Mouse (Mus musculus) erythroblast, adult 5-6 weeks (primary cell): Measurements from ENCODE around the gene Akt2. TPM values are rescaled to one million over a fixed set of nuclear protein-coding genes. Genes with fewer than 3 reads are reported as not detected.
"Not testable (repeated sequence)": the region's sequence is repeated elsewhere in the genome, so short reads cannot be mapped to it uniquely, and the experiment has no call there.

Experiments
- ATAC-seq: replicated peaks from 2 replicates; pipeline ENCODE4 v1.8.0; 2016; ENCODE audit warnings: moderate number of reproducible peaks, mild to moderate bottlenecking, moderate TSS enrichment, inconsistent platforms; ENCODE audit not compliant: poor library complexity, low FRiP score, severe bottlenecking
- total RNA-seq, 2 experiments: library from RNA; stranded (forward) in 1 of 2; stranded (reverse) in 1 of 2; fragments of 150-400 nt in 1 of 2; fragments of 200-764, 138-1000 nt in 1 of 2; gene quantifications; 2 replicates each; pipeline versions ENCODE4 v1.2.3 to v1.2.4; 2015 to 2017; ENCODE audit warnings: low replicate concordance in 2 of 2

The Akt2 gene
- total RNA-seq, 2 experiments from 2014 or later = 22.7 to 51.2 TPM

DNA sequence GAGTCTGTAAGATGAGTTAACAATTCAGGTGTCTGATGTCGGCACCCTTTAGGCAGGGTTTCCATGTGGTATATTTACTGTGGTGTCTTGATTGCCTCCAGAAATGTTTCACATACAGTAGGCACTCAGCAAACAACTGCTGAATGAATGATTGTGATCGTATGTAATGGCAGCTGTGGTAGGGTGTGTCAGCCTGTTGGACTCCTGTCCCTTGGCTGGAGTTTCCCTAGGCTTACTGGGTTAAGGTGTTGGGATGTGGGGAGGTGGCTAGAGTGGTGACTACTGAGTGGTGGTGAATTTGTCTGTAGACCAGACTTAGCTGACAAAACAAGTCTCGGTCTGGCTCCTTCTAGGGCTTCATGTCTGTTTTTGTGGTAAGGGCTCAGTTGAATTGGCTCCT, 19.0 kb downstream of the Akt2 start:
- no peak for ATAC-seq

DNA sequence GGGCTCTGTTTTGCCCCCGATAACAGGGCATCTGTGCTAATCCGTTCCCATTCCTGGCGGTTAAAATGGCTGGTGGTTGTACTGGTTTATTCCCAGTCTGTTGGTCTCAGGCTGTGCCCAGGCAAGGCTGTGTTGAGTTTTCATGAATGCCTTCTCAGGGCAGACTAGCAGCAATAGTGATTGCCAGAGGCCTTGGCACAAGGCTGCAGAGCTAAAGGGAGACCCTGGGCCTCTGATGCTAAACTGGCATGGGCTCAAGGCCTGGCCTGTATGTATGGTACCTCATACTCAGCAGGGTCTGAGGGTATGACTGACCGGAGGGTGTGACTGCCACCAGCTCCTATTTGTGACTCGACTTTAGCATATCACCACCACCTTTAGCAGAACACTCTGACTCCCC, 19.5 kb downstream of the Akt2 start:
- no peak for ATAC-seq

DNA sequence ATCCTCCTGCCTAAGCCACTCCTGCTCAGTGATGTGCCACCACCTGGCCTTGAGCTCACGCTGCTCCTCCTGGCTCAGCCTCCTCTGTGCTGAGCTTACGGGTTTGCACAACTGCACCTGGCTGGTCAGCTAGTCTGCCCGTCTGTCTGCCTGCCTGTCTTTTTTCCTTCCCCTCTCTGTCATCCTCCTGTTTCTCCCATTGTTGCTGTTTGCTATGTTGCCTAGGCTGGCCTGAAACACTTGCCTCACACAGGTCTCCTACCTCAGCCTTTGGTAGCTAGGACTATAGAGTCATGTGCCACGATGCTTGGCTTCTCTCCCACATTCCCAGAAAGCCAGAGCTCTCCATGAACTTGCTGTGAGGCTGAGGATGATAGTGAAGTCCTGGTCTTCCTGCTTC, 21.6 kb downstream of the Akt2 start:
- ATAC-seq = no peak

DNA sequence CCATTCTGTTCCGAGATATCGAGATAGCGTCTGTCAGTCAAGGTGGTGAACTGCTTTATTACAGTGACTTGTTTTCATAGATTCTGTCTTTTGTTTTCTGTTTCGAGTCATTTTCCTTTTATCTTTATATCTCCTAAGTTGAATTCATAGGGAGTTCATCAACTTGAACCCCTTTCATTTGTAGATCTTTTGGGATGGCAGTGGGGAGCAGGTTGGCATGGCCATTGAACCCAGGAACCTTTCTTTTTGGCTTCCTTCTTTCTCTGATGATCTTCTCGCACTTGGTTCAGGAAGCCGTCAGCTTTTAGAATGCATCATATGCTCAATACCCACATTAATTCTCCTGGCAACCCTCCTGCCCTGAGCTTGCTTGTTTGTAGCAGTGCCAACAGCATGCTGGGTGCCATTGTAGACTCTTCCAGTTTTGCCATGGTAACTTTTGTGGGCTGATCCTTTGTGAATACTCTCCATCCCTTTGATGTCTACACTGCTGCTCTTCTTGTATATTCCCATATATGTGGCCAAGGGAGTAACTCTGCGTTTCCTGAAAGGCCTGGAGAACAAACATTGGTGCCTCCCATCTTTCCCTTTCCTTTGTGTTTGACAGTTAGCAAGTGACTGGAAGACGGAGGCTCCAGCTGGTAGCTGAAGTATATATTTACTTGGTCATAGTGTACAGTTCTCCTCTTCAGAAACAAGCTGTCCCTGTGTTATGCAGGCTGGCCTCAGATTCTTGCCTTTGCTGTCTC, 22.6 kb downstream of the Akt2 start:
- no peak for ATAC-seq

DNA sequence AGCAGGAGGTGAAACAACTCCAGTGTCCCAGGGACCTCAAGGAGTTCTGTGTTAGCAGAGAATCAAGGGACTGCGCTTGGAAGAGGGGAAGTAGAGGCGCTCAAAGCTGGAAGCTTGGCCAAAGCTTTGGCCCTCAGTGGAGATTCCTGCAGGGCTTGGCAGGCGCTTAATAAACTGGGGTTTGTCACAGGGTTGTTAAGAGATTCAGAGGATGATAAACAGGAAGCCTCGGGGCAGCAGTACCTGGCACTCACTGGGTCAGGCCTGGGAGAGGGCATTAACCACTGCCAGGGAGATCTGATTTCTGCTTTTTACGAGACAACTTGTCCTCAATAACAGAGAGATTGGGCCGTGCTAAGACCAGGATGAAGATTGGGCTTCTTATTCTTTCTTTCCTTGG, 29.7 kb downstream of the Akt2 start:
- no peak for ATAC-seq

DNA sequence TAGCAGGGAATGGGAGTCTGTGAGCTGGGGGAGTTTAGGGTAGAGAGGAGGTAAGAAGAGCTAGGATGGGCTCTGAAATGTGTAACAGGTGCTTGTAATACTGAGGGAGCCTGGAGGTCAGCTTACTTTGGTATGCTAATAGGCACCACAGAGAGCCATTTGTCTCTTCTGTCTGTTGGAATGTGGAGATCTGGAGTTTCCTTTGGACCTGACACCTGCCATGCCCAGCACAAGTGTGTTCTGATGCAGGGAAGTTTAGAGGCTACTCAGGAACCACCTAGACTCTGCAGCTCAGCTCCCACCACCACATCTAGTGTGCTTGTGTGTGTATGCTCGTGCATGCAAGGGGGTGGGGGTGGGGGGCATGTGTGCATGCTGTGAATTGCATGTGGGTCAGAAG, 30.9 kb downstream of the Akt2 start:
- no peak for ATAC-seq

DNA sequence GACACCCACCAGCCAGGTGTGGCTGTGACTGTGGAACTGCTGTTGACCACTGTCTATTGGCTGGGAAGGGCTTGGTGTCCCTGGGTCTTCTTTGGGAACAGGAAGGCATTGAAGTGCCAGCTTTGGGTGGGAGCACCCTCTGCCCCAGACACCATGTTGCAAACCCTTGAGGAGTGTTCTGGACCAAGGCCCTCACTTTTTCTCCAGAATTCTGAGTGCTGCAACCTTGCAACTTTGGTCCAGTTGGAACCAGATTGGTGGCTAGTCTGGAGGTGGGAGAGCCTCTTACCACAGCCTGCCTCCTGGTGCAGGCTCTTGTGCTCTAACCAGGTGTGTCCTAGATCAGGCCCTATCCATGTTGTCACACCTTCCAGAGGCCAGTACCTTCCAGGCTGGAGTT, 33.6 kb downstream of the Akt2 start:
- ATAC-seq = no peak

DNA sequence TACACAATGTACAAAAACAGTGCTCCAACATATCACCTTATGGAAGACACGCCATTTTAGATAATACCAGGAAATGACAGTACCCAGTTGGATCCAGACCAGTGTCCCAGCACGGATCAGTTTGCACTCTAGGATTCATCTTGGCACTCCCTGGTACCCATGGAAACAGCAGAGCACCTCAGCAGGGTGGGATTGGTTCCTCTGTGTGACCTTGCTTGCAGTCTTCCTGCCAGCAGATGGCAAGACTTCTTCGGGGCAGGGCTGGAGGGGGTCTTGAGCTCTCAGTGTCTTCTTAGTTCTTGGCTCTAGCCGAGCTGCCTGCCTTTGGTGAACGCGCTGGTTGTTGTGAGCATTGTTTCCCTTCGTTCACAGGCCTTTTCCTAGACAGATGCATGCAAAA, 36.4 kb downstream of the Akt2 start:
- ATAC-seq = no peak

DNA sequence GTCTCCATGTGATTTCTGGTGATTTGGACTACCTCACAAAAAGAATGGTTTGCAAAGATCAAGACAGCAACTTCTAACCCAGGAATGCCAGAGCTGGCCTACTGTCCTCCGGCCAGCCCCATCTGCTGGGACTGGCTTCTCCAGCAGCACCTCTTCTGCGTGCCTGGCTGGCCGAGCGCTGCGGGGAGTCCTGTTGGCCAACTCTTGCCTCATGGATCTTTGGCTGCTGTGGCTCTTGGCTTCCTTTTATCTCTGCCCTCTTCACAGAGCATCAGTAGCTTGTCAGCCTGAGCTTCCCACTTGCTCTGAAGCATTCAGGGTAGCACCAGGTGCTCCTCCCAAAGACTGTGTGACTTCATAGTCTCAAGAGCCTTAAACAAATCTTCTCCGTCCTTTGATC, 36.8 kb downstream of the Akt2 start:
- no peak for ATAC-seq

DNA sequence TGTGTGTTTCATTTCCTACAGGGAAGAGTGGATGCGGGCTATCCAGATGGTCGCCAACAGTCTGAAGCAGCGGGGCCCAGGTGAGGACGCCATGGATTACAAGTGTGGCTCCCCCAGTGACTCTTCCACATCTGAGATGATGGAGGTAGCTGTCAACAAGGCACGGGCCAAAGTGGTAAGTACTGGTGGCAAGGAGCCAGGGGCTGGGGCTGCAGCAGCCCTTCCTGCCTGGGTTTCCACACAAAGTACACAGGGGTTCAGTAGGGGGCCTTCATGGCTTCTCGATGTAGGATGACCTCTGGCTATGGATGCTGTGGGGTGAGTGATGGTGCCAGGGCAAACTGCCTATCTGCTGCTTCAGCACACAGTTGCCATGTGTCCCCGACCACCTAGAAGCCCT, 37.5 kb downstream of the Akt2 start:
- not testable (repeated sequence) for ATAC-seq

DNA sequence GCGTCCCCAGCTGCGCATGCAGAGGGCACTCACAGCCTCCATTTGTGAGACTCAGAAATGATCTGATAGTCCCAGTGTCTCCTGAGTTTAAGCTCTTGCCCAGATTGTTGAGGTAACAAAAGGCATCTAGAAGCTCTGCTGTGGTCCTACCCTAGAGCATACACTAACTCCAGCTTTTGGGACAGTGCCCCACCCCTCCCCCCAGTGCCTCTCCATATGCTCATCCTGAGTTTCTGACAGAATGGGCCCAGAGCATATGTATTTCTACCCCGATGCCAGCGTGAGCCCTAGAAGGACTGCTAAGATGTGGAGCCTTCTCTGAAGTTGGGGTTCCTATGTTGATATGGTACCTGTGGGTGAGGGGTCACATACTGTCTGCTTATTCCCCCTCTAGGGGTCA, 40.1 kb downstream of the Akt2 start:
- ATAC-seq = no peak

DNA sequence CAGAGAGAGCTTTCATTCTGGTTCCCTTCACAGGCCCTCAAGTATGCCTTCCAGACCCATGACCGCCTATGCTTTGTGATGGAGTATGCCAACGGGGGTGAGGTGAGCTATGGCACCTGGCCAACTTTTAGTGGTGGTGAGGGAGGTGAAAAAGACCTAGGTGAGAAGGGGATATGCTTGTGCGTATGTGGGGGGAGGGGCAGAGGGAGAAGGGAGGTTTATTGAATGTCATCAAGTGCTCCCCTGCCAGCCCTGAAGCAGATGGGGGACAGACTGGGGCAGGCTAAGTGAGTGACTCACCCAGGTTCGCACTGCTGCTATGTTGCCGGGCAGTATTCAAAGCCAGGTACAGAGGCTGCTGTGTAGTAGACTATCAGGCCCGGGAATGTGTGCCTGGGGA, 41.8 kb downstream of the Akt2 start:
- no peak for ATAC-seq

DNA sequence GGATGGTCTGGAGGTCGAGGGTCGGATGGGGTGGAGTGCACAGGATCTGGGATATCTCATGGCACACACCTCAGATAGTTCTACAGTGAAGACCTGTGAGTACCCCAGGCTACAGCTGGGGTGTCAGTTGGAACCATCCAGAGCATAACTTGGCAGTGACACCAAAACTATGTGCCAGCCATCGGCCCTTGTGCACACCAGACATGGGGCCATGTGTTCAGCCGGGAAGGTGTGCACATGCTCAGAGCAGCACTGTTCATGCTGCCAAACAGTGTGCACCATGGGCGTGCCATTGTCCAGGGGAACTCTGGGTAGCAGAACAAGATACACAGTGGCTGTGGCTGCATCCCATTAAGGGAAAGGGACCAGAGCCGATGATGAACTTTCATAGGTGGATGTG, 43.3 kb downstream of the Akt2 start:
- no peak for ATAC-seq

DNA sequence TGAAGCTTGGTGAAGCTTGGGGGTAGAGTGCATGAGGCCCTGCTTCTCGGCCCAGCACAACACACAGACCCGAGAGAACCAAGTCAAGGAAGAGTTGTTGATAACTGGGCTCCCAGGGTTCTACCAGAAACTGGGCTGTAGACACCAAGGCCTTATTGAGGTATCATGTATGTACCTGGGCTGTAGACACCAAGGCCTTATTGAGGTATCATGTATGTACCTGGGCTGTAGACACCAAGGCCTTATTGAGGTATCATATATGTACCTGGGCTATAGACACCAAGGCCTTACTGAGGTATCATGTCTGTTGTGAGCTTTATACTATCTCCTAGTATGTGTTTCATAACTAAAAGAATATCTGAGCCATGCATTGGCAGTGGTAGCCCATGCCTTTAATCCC, 43.7 kb downstream of the Akt2 start:
- not testable (repeated sequence) for ATAC-seq

DNA sequence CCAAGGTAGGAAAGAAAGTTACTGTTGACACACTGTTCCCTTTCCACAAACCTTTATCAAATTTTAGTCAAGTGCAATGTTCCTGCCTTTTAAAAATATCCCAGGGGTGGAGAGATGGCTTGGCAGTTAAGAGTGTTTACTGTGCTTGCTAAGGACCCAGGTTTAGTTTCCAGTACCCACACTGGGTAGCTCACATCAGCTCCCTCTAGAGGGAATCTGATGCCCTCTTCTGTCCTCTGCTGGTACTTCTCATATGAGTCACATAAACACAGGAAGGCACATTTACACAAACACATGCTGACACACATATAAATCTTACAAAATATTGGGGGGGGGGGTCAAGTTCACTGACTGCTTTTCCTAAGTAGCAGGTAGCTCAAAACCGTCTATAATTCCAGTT, 53.1 kb downstream of the Akt2 start:
- ATAC-seq = no peak

DNA sequence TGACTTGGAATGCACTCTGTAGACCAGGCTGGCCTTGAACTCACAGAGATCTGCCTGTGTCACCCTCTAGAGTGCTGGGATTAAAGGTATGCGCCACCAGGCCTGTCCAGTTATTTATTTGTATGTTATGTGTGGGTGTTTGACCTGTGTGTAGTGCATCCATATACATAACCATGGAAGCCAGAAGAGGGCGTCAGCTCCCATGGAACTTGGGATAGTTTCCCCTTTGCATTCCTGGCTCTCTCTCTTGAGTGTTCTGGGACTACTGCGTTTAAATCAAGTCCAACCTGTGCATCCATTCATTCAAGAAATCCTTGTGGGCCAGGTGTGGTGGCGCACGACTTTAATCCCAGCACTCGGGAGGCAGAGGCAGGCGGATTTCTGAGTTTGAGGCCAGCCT, 55.2 kb downstream of the Akt2 start:
- no peak for ATAC-seq

DNA sequence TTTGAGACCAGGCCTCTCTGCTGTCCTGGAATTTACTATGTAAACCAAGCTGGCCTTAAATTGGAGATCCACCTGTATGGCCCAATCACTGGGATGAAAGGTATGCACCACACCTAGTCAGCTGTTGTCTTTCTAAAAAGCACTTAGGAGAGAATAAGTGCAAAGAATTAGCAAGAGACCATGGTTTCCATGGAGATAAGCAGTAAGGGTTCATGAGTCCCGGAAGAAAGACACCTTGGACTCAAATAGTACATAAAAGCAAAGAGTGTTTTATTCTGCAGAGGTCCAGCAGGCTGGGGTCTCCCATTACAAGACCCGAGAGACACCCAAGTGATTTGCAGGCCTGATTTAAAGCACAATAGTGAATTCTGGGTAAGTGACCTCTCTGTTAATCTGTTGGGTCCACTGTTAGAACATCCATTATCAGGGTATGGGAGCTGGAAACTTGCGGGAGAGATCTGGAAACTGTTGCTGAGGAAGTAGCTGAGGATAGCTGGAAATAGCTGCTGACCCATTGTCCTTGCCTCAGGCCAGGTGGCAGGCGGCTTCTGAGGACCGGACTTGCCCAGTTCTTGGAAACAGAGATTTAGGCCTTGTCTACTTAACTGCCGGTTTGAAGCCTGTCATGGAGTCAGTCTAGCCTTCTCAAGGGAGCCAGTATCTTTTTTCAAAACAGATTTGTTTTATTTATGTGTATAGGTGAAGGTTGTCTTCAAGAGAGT, 56.1 kb downstream of the Akt2 start:
- ATAC-seq = no peak

DNA sequence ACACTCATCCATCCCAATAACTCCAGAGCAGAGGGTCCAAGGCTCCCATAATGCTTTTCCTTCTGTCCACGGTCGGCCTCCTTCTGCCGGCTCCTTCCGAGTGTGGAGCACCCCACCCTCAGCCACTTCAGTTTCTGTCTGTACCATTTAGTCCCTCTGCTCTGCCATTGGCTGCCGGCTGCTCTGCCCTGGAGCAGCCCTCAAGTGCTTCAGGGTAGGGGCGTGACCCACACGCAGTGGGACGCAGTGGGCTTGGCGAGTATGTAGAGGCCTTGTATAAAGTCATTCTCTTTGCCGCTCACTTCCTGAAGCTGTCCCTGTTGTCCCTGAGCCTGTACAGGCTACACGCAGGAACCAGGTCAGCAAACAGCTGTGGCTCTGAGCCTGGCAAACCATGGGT, 58.4 kb downstream of the Akt2 start:
- no peak for ATAC-seq

DNA sequence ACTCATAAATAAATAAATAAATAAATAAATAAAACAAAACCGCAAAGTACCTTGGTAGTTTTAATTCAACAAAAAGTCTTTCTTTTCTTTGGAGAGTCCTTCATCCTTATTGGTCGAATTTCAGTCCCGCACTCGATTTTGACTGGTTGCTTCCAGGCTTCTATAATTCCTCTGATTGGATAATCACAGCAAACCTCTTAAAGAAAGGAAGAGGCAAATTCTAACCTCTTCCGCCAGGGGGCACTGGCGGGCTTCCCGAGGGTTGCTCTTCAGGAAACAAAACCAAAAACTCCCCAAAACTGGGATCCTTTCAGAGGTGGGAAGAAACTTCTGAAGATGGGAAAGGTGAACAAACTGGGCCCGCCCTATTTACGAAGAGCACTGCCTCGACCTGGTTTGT, 59.6 kb downstream of the Akt2 start:
- ATAC-seq = peak; percentile 68

DNA sequence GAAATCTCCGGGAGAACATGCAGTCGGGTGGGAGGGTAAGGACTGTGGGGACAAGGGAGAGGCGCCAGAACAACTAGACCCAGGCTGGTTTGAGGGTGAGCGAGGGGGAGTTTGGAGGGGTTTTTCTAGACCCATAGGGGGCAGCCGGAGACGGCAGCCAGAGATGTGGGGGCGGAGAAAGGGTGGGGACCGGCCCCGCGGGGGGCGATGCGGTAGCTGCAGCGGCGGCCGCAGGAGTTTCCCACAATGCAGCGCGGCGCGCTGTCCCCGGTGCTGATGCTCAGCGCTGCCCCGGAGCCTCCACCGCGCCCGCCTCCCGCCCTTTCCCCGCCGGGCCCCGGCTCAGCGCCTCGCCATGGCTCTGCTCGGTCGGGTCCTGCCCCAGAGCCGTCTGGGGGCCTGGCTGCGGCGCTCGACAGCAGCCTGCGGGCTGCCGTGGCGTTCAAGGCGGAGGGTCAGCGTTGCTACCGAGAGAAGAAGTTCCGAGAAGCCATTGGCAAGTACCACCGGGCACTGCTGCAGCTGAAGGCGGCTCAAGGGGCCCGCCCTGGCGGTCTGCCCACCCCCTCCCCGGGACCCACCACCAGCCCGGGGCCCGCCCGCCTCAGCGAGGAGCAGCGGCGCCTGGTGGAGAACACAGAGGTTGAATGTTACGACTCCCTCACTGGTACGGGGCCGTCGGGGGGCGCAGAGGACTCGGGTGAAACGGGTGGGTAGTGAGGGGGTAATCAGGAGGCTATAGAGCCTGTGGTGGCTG, 62.5 kb downstream of the Akt2 start, which contains the start of gene Ttc9b:
TSS of gene Ttc9b (plus strand) at position 235 of the 757 bp plus-strand sequence.
- ATAC-seq = no peak
